Mouse (Mus musculus) megakaryocyte progenitor cell, adult 5-6 weeks (primary cell): ENCODE data around the gene Stum. TPM values are rescaled to one million over a fixed set of nuclear protein-coding genes. Genes with fewer than 3 reads are reported as not detected.
"Not testable (repeated sequence)": the region's sequence is repeated elsewhere in the genome, so short reads cannot be mapped to it uniquely, and the experiment has no call there.

Source experiments
- ATAC-seq: replicated peaks from 2 replicates; pipeline ENCODE4 v1.8.0; 2016; ENCODE audit warnings: mild to moderate bottlenecking, moderate TSS enrichment, inconsistent platforms; ENCODE audit not compliant: poor library complexity
- total RNA-seq, 2 experiments: library from RNA; stranded (forward) in 1 of 2; stranded (reverse) in 1 of 2; fragments of 157-497, 149-512 nt in 1 of 2; fragments of 200-1000 nt in 1 of 2; gene quantifications; 2 replicates each; pipeline versions ENCODE4 v1.2.3 to v1.2.4; 2015 to 2017

Gene Stum
- total RNA-seq (2015), result not detected in 2 replicates
- not detected in 2 replicates for total RNA-seq (2017)

DNA sequence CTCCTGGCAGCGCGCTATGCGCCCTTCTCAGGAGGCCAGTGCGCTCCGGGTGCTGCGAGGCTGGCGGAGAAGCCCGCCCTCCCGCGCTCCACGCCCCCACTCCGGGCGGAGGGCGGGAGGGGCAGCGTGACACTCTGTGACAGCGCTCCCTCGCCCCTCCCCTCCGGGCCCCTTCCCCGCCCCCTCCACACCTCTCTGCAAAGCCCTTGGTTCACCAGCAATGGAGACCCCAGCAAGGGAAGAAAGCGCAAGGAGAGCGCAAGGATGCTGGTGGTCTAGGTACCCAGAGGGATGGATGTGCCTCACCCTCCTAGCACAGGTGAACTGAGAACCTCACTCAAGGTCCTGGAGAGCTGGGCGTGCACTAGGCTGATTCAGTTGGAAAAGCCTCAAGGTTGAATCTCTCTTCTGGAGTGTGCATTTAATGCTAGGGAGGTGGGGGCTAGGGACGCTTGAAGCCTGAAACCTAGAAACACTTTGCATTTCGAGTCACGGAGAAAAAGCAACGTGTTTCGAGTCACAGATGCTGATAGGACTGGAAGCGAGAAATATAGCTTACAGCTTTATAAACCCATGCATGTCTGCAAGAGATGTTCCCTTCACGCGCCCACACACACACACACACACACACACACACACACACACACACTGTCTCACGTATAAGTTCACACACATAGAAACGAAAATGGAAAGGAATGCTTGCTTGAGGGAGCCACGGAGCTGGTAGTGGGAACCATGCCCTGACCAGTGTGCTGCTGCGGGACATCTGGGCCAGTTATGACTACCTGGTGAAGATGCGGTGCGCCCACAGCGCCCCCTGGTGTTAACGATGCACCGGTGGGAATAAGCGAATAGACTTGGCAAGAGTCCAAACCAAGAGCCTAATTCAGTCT is at the start of gene Stum:
Gene Stum, minus strand, starts transcription at position 106 of the 893 bp plus-strand sequence.
- peak; percentile 90 for ATAC-seq

DNA sequence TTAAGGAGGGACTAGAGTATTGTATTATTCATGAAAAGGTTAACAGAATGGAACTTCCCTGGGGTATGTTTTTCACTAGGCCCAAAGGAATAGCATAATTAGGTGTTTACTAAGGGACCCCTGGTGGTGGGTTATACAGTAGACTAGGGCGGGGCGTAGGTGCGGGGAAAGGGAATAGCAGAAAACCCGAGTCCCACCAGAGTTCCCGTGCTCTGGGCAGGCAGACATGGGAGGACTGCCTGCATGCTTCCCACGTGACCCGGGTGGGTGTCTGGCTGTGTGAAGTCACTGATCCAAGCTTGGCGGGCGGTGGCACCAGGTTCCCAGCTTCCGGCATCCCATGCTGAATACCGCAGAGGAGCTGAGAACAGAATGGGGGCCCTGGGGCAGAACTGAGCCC is 49.4 kb upstream of the Stum start:
- ATAC-seq, result no peak

DNA sequence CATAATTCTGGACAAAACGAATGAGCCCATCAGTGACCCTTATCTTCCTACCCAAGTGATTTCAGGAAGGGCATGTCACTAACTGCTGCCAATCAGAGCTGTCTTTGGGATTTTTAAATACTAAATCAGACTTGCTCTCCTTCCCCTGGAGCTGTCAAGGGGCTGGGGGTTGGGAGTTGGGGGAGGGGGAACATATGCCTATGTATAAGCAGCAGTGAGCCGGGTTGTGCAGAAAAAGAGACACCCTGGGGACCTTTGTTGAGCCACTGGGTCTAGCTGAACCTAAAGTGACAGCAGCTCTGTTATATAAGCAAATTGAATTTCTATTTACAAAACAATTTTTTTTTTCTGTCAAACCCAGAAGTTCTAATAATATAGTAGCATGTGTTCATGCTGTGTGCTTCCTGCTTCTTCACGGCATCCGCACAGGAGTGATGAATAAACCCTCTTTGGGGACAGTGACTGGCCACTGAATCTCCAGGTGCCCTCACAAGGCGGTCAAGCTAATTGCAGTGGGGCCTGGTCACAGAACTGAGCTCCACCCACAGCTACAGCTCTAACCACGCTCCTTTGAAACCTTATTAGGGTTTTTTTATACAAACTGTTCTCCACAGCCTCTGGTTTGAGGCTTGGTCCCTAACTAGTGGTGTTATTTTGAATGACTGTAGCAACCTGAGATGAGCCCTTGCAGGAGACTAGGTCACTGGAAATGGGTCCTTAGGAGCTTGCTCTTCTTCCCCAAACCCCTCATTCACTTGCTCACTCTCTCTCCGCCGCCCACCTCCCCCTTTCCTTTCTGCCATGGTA is 47.4 kb upstream of the Stum start:
- no peak for ATAC-seq

DNA sequence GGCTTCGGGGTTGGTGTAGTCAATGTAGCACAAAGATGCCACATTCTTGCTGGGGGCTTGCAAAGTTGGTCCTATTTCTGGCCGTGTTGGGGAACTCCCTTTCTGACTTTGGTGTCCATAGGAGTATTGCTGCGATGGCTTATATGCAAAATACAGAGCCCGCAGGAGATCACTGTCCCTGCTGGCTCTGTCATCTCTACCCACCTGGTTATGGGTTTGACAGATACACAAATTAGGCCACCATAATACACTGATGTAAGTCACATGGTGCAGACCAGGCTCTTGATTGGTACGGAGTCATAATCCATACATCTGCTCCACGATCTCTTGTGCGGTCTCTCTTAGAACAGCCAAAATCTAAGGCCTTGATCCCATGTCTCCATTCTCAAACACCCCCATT is 46.5 kb upstream of the Stum start:
- no peak for ATAC-seq

DNA sequence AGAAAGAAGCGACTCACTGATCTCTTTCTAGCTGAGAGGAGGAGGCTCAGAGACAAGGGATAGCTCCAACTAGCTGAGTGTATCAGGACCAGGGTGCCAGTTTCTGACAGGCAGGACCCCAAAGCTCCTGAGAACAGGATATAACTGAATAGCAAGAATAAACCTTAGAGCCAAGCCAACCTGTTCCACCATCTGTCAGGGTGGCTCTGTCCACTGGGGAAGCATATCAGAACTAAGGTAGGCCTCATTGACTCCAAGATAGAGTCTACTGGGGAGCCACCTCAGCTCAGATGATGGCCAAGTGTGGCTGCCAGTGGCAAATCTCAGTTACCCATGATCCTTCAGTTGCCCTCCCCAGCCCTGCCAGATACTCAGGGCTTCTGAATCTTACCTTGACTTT is 42.0 kb upstream of the Stum start:
- ATAC-seq, result no peak

DNA sequence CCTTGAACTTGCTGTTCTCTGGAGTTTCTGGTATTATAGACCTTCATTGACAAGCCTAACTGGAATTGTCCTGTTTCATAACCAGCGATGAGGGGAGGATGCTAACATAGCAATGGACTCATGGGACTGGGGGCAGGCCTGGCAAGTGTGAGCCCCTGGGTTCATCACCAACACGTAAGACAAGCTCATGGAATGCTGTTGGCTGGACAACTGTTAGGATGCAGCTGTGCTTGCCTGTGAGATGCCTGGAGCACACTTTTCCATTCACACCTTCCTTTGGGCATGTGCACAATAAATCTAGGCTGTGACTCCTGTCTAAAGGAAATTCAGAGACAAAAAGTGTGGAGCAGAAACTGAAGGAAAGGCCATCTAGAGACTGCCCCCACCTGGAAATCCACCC is 40.0 kb upstream of the Stum start:
- ATAC-seq, result no peak

DNA sequence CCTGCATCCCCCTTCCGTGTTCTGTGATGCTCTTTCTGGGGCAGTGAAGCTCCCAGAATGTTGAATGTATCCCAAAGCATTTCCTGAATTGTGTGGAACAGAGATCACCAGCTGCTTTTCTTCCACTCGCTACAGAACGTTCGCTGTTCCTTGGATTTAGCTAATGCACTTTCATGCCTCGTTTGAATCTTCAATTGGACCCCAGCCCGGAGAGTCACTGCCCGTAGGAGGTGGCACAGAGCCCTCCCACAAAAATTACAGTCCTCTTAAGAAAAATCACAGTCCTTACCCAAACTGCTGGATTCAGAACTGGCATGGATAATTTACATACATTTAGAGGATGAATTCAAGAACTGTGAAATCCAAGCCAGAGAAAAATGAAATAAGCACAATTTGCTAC is 36.9 kb upstream of the Stum start:
- no peak for ATAC-seq

DNA sequence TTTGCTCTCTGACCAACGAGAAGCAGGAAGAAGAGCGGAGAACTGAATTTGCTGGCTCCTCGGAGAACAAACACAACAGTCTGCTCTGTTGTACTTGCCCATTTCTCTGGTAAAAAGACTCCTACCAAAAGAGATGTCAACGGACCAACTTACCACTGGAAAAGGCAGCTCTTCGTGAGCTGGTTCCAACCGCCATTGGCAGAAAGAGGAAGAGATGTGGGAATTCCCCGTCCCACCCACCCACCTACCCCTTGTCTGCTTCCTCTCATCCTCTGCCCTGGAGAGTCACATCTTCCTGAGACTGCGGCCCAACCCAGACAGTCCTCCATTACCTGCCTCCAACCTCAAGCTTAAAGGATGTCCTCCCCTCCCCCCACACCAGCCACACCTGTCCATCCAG is 36.2 kb upstream of the Stum start:
- ATAC-seq, result peak; percentile 46; the same call in 1 of the 2 replicates

DNA sequence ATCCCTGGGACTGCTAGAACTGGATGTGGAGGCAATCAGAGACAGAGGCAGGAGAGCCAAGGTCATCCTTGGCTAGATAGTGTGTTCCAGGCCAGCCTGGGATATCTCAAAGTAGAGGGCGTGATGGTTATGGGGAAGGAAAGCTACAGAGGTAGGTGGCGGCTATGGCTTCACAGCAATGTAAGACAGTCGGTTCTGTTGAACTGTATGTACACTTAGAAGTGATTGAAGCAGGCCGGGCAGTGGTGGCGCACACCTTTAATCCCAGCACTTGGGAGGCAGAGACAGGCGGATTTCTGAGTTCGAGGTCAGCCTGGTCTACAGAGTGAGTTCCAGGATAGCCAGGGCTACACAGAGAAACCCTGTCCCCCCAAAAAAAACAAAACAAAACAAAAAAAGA is 35.6 kb upstream of the Stum start:
- not testable (repeated sequence) for ATAC-seq

DNA sequence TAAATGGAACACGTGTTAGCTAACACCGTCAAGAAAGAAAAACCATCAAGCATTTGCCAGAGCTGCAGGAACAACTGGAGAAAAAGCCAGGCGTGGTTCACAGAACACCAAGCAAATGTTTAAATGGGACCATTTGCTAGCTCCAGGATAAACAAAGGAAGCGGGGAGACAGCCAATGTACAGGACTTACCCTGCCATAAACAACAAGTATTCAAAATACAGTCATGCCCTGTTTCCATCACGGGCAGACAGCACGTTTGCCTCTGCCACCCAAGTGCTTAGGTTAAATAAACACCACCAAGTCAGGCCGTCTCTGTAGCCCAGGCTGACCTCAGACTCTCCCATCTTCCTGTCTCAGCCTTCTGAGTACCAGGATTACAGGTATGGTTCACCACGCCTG is 35.1 kb upstream of the Stum start:
- ATAC-seq, result no peak

DNA sequence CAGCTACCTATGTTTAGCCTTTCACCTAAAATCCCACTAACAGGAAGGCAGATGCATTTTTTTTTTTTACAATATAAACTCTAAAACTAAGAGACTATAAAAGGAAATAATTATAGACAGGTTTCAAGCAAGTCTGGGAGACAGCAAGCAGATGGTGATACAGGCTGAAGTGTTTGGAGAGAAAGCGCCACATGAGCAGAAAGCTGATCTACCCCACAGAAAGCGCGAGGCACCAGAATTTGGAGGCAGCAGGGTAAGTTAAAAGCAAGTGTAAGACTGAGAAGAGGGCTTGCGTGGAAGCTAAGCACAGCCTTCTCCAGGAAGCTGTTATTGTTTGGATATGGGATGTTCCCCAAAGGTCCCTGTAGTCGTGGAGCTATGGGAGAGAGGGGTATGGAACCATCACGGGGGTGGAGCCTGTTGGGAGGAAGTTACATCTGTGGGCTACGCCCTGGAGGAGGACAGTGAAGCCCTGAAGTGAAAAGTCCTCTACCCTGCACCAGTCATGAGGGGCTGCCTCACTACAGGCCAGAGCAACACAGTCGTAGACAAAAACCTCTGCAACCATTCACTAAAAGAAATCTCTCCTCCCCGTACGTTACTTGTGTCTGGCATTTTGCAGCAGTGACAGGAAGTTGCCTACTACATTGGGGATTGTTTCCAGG is 34.2 kb upstream of the Stum start:
- 0 out of 2 replicates have a peak, but pooled peaks have one; percentile 54 for ATAC-seq

DNA sequence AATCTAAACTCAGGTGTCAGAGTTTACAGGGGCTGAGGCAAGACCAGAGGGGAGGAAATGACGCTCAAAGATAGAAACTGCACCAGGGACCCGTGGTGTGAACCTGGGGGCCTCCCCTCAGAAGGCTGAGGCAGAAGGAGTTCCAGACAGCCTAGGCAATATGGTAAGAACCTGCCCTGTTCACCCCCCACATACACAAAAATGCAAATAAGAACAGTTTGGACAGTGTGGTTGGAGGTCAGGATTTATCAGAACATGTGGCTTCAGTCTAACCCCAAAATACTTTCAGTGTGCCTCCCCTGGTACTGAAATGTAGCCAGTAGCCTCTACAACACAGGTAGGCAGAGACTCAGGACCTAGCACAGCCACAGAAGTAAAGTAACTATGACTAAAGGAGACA is 30.8 kb upstream of the Stum start:
- ATAC-seq, result no peak

DNA sequence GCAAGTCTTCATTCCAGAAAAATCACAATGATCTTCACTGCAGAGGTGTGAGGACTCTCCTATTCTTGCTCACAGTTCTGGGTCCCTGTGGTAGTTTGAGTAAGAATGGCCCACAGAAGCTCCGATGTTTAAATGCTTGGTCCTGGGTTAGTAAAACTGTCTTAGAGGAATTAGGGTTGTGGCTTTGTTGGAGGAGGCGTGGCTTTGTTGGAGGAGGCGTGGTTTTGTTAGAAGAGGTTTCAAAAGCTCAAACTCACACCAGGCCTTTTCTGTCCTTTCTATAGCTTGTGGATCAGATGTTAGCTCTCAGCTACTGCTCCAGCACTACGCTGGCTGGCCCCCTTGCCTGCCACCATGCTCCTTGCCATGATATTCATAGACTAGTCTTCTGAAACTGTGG is 27.6 kb upstream of the Stum start:
- peak; percentile 68 for ATAC-seq

DNA sequence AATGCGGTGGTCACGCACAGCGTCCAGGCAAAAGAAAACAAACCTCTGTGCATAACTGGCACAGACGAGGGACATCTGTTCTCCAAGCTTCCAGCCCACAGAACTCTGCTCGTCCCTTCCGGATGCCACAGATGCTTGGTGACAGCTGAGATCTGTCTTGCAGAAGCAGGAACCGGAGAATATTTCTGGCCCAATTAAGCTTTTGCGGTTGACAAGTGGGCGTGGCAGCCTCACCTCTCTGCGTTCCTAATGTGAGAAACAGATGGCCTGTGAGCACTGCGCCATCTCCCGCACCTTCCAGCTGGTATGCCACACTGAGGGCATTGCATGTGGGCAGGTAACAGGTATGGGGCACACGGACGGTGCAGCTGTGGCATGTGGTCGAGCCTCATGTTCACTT is 27.1 kb upstream of the Stum start:
- peak; percentile 49 for ATAC-seq

DNA sequence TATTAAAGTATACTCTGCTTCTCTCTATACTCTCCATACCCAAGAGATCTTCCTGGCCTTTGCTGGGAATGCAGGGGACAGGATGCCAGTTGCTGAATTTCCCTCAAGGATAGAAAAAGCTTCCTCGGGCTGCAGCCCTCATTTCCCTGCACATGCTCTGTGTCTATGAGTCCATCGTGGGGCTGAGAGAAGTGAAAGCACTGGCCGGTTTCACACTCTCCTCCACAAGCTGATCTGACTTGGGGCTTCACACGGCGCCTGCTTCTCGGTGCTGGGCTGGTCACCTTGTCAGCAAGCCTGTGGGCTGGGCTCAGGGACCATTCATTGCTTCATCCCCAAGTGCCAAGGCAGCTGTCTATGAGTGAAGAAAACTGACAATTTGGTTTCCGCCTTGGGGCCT is 25.4 kb upstream of the Stum start:
- ATAC-seq, result 0 out of 2 replicates have a peak, but pooled peaks have one; percentile 53

DNA sequence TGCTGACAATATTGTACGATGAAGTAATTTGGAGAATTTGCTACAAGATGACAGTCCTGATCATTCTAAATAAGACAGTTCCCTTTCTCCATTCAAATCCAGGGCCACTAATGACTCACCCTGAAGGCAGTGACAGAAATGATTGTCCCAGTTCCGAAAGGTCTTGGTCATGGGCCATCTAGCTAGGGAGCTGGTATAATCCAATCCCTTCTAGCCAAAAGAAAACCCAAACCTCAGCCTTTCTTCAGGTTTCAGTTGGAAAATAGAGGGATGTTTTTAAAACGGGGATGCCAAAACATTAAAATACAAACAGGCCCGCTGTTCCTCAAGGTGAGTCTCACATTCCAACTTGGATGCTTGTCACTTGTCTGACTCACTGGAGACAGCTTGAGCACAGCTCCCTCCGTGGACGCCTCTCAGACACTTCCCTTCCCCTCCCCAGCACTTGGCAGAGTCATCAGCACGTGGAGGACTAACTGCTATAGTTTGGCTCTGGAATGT is 24.0 kb upstream of the Stum start:
- no peak for ATAC-seq

DNA sequence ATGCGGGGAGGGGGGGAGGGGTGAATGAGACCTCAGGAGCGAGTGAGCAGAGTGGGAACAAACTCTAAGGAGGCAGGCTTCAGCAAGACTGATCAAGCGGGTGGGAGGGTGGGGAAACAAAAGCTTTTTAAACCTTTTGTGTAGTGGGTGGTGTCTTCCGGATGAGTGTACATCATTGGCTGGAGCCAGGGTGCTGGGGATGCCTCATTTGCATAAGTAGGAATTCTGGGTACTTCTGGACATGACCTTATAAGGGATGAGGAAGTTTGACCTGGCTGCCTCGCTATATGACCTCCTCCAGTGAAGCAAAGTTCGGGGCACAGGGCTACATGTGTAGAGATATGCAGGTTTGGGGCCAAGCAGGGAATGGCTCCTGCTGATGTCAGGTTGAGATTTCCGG is 23.0 kb upstream of the Stum start:
- no peak for ATAC-seq

DNA sequence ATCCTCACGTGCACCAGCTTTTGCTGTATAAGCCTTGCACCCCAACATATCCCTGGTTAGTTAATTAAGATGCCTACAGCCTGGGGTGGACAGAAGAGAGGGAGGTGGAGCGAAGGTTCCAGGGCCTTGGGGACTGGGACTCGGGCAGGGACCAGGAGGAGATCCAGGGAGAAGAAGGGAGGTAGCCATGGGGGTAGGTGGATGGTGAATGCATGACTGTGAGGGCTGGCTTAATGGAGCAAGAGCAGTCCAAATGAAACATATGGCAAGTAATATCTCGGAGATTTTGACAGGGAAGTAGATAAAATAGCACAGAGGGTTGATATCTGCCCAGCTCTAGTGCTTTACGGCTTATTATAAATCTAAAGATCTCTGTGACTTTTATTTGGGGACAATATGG is 21.6 kb upstream of the Stum start:
- no peak for ATAC-seq

DNA sequence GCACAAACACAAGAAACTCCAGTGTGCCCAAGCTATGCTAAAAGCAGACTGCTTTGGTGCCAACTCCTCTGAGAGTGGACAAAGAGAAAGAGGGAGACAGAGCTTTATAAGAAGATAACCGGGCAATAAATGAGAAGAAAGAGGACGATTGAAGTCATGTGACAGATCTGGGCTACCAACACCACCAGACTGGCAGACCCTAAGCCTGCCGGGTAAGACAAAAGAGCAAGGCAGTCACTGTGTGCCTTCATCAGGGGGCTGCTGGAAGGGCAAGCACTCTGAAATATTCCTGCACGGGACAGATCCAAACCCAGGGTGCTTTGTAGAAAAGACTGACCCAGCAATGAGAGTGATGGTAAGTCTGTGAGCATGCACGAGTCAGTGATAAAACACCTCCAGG is 20.2 kb upstream of the Stum start:
- no peak for ATAC-seq

DNA sequence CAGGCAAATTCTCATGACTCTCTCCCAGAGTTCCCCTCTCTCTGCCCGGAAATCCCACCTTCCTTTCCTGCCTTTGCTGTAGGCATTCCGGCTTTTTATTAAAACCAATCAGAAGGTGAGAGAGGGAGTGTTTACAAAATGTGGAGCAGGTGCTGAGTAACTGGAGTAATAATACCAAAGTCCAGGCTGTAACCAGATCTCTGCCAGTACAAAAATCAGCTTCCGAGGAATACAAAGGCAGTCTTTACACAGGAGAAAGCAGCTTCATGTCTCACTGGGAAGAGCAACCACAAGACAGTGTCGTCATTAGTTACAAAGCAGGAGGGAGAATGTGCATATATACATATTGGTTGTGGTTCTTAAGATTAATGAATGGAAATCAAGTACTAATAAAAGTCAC is 19.3 kb upstream of the Stum start:
- no peak for ATAC-seq

DNA sequence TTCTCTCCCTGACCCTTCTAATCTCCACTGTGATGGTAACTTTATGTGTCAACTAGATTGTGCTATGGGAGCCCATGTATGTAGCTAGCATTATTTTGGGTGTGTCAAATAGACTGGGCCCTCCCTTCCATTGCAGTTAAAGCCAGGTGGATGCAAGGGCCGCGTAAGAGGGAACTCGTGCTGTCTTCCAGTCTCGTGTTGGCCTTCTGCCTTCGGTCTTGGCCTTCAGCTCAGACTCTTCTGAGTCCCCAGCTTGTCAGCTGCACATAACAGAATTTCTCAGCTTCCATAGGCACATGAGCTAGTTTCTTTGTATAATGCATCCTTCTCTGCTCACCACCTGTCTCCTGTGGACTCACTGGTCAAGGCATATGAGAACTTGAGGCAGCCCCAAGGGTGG is 17.3 kb upstream of the Stum start:
- ATAC-seq, result no peak
